Mouse (Mus musculus) liver, postnatal 0 days (tissue): ENCODE data around the gene Krtap31-1.

ENCODE experiments used
- CTCF ChIP-seq: sonication (generic); IDR thresholded peaks from 2 replicates; pipeline ENCODE4 v1.5.1; 2016; ENCODE audit warnings: antibody characterized with exemption, low read depth
- EP300 ChIP-seq: IDR thresholded peaks from 2 replicates; pipeline ENCODE4 v1.6.1; 2016; ENCODE audit warnings: antibody characterized with exemption, low read depth, mild to moderate bottlenecking

GRCm38 (mm10) chr11:99914451-99914850, 6.7 kb downstream of the Krtap31-1 start, which contains the start of gene Gm11565:
- no peak for TF ChIP-seq EP300
- no peak for TF ChIP-seq CTCF
